Mouse (Mus musculus): Measurements from ENCODE around the gene Hfe2. TPM values are rescaled to one million over a fixed set of nuclear protein-coding genes. Genes with fewer than 3 reads are reported as not detected.

The Hfe2 gene
- polyA plus RNA-seq, 1 experiment from 2014 or later, result 0.11 TPM

DNA sequence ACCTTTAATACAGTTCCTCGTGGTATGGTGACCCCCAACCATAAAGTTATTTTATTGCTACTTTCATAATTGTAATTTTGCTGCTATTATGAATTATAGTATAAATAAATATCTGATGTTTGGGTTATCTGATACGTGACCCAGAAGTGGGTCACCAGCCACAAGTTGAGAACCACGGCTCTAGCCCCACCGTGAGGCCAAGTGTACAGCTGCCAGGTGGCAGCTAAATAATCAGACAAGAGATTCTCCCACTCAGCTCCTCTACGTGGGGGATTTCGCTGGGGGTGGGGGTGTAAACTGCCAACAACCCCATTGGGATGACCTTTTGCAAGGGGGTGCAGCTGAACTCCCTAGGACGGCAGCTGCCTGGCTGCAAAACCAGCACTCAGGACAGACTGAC lies 7.1 kb downstream of the Hfe2 start:
- ATAC-seq (replicated peaks; ENCODE audit: low FRiP score, low TSS enrichment, low read depth) (no peak), DNase-seq (ENCODE audit: low spot score) (no peak)
- Histone ChIP-seq H3K36me3 (ENCODE audit: control insufficient read depth, insufficient read depth, low read length) (no peaks in the 10 kb centered on the region), H3K4me3 (ENCODE audit: low read depth, low read length) (no peak overlapping the region), H3K27ac (ENCODE audit: low read depth) (no peak overlapping the region), H3K27me3 (replicated peaks; ENCODE audit: control insufficient read depth, insufficient read depth, low read length) (peaks cover 21% of the 10 kb centered on the region), H3K9me3 (ENCODE audit: control insufficient read depth, low read length) (no peaks in the 10 kb centered on the region), H3K4me1 (replicated peaks; ENCODE audit: control insufficient read depth, insufficient read depth, low read length) (no peaks in the 10 kb centered on the region), H3K4me2 (ENCODE audit: low read length) (no peak overlapping the region), H3K9ac (ENCODE audit: low read length) (no peak overlapping the region)
- 53% methylated on average over 7 of the region's 7 CpGs for WGBS

DNA sequence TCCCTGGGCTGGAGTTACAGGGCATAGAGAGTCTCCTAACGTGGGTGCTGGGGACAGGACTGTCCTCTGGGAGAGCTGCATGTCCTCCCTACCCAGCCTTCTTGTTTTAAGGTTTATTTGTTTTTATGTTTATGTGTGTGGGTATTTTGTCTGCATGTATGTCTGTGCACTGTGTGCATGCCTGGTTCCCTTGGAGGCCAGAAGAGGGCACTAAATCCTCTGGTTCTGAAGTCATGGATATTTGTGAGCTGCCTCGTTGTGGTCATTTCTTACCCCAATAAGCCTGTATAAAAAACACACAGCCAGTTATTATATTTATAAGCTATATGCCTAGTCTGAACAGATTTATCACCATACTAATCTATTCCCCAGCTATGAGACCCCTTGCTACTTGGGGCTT lies 9.3 kb downstream of the Hfe2 start:
- H3K9ac ChIP-seq (ENCODE audit: low read length), result no peak overlapping the region
- ATAC-seq (replicated peaks; ENCODE audit: low FRiP score, low TSS enrichment, low read depth) (no peak), DNase-seq (ENCODE audit: low spot score) (no peak)
- H3K4me1 ChIP-seq (replicated peaks; ENCODE audit: control insufficient read depth, insufficient read depth, low read length), result no peaks in the 10 kb centered on the region
- H3K36me3 ChIP-seq (ENCODE audit: control insufficient read depth, insufficient read depth, low read length), result no peaks in the 10 kb centered on the region
- H3K27ac ChIP-seq (ENCODE audit: low read depth), result no peak overlapping the region
- H3K4me3 ChIP-seq (ENCODE audit: low read depth, low read length), result no peak overlapping the region
- WGBS, result 56% methylated on average over 2 of the region's 2 CpGs
- no peak overlapping the region for H3K4me2 ChIP-seq (ENCODE audit: low read length)
- H3K27me3 ChIP-seq (replicated peaks; ENCODE audit: control insufficient read depth, insufficient read depth, low read length), result no peaks in the 10 kb centered on the region
- no peaks in the 10 kb centered on the region for H3K9me3 ChIP-seq (ENCODE audit: control insufficient read depth, low read length)

GRCm38 (mm10) chr3:96539316-96539715 lies 14.3 kb downstream of the Hfe2 start:
- no peak overlapping the region for H3K9ac ChIP-seq (ENCODE audit: low read length)
- H3K4me3 ChIP-seq (ENCODE audit: low read depth, low read length), result no peak overlapping the region
- no peak overlapping the region for H3K27ac ChIP-seq (ENCODE audit: low read depth)
- no peaks in the 10 kb centered on the region for H3K36me3 ChIP-seq (ENCODE audit: control insufficient read depth, insufficient read depth, low read length)
- H3K4me1 ChIP-seq (replicated peaks; ENCODE audit: control insufficient read depth, insufficient read depth, low read length), result no peaks in the 10 kb centered on the region
- H3K4me2 ChIP-seq (ENCODE audit: low read length), result no peak overlapping the region
- no peaks in the 10 kb centered on the region for H3K9me3 ChIP-seq (ENCODE audit: control insufficient read depth, low read length)
- 0 out of 2 replicates have a peak, but pooled peaks cover 4% of the 10 kb centered on the region for H3K27me3 ChIP-seq (replicated peaks; ENCODE audit: control insufficient read depth, insufficient read depth, low read length)
- 57% methylated on average over 2 of the region's 2 CpGs for WGBS
- DNase-seq (ENCODE audit: low spot score) (no peak), ATAC-seq (replicated peaks; ENCODE audit: low FRiP score, low TSS enrichment, low read depth) (no peak)

GRCm38 (mm10) chr3:96540740-96541139 lies 15.8 kb downstream of the Hfe2 start:
- no peak overlapping the region for H3K4me2 ChIP-seq (ENCODE audit: low read length)
- no peaks in the 10 kb centered on the region for H3K36me3 ChIP-seq (ENCODE audit: control insufficient read depth, insufficient read depth, low read length)
- no peak for DNase-seq (ENCODE audit: low spot score)
- H3K9ac ChIP-seq (ENCODE audit: low read length), result no peak overlapping the region
- H3K9me3 ChIP-seq (ENCODE audit: control insufficient read depth, low read length), result no peaks in the 10 kb centered on the region
- ATAC-seq (replicated peaks; ENCODE audit: low FRiP score, low TSS enrichment, low read depth), result no peak
- 48% methylated on average over 6 of the region's 6 CpGs for WGBS
- no peaks in the 10 kb centered on the region for H3K4me1 ChIP-seq (replicated peaks; ENCODE audit: control insufficient read depth, insufficient read depth, low read length)
- 0 out of 2 replicates have a peak, but pooled peaks cover 4% of the 10 kb centered on the region for H3K27me3 ChIP-seq (replicated peaks; ENCODE audit: control insufficient read depth, insufficient read depth, low read length)
- no peak overlapping the region for H3K4me3 ChIP-seq (ENCODE audit: low read depth, low read length)
- H3K27ac ChIP-seq (ENCODE audit: low read depth), result no peak overlapping the region

GRCm38 (mm10) chr3:96541328-96542078 lies 16.5 kb downstream of the Hfe2 start:
- no peak for DNase-seq (ENCODE audit: low spot score)
- H3K9ac ChIP-seq (ENCODE audit: low read length), result no peak overlapping the region
- 24% methylated on average over 14 of the region's 14 CpGs for WGBS
- no peak for ATAC-seq (replicated peaks; ENCODE audit: low FRiP score, low TSS enrichment, low read depth)
- H3K4me1 ChIP-seq (replicated peaks; ENCODE audit: control insufficient read depth, insufficient read depth, low read length), result no peaks in the 10 kb centered on the region
- H3K9me3 ChIP-seq (ENCODE audit: control insufficient read depth, low read length), result no peaks in the 10 kb centered on the region
- H3K27ac ChIP-seq (ENCODE audit: low read depth), result no peak overlapping the region
- H3K4me3 ChIP-seq (ENCODE audit: low read depth, low read length), result no peak overlapping the region
- no peaks in the 10 kb centered on the region for H3K36me3 ChIP-seq (ENCODE audit: control insufficient read depth, insufficient read depth, low read length)
- H3K27me3 ChIP-seq (replicated peaks; ENCODE audit: control insufficient read depth, insufficient read depth, low read length), result 0 out of 2 replicates have a peak, but pooled peaks cover 4% of the 10 kb centered on the region
- H3K4me2 ChIP-seq (ENCODE audit: low read length), result no peak overlapping the region

- H3K9me3 ChIP-seq (ENCODE audit: control insufficient read depth, low read length), result no peaks in the 10 kb centered on the region
- H3K27ac ChIP-seq (ENCODE audit: low read depth), result no peak overlapping the region
- H3K27me3 ChIP-seq (replicated peaks; ENCODE audit: control insufficient read depth, insufficient read depth, low read length), result 0 out of 2 replicates have a peak, but pooled peaks cover 4% of the 10 kb centered on the region
- no peak overlapping the region for H3K4me3 ChIP-seq (ENCODE audit: low read depth, low read length)
- no peaks in the 10 kb centered on the region for H3K4me1 ChIP-seq (replicated peaks; ENCODE audit: control insufficient read depth, insufficient read depth, low read length)
- H3K4me2 ChIP-seq (ENCODE audit: low read length), result no peak overlapping the region
- no peaks in the 10 kb centered on the region for H3K36me3 ChIP-seq (ENCODE audit: control insufficient read depth, insufficient read depth, low read length)
- ATAC-seq (replicated peaks; ENCODE audit: low FRiP score, low TSS enrichment, low read depth) (no peak), DNase-seq (ENCODE audit: low spot score) (no peak)
- 76% methylated on average over 8 of the region's 8 CpGs for WGBS
- H3K9ac ChIP-seq (ENCODE audit: low read length), result no peak overlapping the region
These were observed 17.6 kb downstream of the Hfe2 start for GRCm38 (mm10) chr3:96542554-96542953.

DNA sequence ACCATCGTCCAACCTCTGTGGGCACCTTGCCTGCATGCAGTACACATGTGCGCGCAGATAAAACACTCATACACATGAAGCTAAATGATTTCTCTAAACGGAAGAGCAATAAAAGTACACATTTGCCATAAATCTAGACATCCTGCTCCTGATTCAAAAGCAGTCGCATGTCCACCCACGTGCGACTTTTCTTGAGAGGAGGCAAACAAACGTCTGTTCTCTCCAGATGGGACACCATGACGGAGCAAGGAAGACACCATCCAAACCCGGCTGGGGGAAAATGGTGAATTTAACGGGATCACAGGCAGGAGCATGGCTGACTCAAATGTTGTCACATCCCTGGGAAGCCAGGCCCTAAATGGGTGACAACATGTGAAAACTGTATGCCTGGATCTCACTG lies 18.4 kb downstream of the Hfe2 start:
- H3K4me3 ChIP-seq (ENCODE audit: low read depth, low read length), result no peak overlapping the region
- no peak for ATAC-seq (replicated peaks; ENCODE audit: low FRiP score, low TSS enrichment, low read depth)
- DNase-seq (ENCODE audit: low spot score), result no peak
- no peak overlapping the region for H3K4me2 ChIP-seq (ENCODE audit: low read length)
- H3K27ac ChIP-seq (ENCODE audit: low read depth), result no peak overlapping the region
- no peaks in the 10 kb centered on the region for H3K4me1 ChIP-seq (replicated peaks; ENCODE audit: control insufficient read depth, insufficient read depth, low read length)
- H3K27me3 ChIP-seq (replicated peaks; ENCODE audit: control insufficient read depth, insufficient read depth, low read length), result 0 out of 2 replicates have a peak, but pooled peaks cover 4% of the 10 kb centered on the region
- H3K36me3 ChIP-seq (ENCODE audit: control insufficient read depth, insufficient read depth, low read length), result no peaks in the 10 kb centered on the region
- 78% methylated on average over 11 of the region's 11 CpGs for WGBS
- H3K9ac ChIP-seq (ENCODE audit: low read length), result no peak overlapping the region
- no peaks in the 10 kb centered on the region for H3K9me3 ChIP-seq (ENCODE audit: control insufficient read depth, low read length)

- no peak for ATAC-seq (replicated peaks; ENCODE audit: low FRiP score, low TSS enrichment, low read depth)
- Histone ChIP-seq H3K4me3 (ENCODE audit: low read depth, low read length) (no peak overlapping the region), H3K27me3 (replicated peaks; ENCODE audit: control insufficient read depth, insufficient read depth, low read length) (0 out of 2 replicates have a peak, but pooled peaks cover 4% of the 10 kb centered on the region), H3K9ac (ENCODE audit: low read length) (no peak overlapping the region), H3K36me3 (ENCODE audit: control insufficient read depth, insufficient read depth, low read length) (no peaks in the 10 kb centered on the region), H3K9me3 (ENCODE audit: control insufficient read depth, low read length) (no peaks in the 10 kb centered on the region), H3K4me1 (replicated peaks; ENCODE audit: control insufficient read depth, insufficient read depth, low read length) (no peaks in the 10 kb centered on the region), H3K4me2 (ENCODE audit: low read length) (no peak overlapping the region), H3K27ac (ENCODE audit: low read depth) (no peak overlapping the region)
- WGBS, result 40% methylated on average over 1 of the region's 1 CpGs
- DNase-seq (ENCODE audit: low spot score), result no peak
These were observed 20.6 kb downstream of the Hfe2 start for GRCm38 (mm10) chr3:96545565-96545964.

DNA sequence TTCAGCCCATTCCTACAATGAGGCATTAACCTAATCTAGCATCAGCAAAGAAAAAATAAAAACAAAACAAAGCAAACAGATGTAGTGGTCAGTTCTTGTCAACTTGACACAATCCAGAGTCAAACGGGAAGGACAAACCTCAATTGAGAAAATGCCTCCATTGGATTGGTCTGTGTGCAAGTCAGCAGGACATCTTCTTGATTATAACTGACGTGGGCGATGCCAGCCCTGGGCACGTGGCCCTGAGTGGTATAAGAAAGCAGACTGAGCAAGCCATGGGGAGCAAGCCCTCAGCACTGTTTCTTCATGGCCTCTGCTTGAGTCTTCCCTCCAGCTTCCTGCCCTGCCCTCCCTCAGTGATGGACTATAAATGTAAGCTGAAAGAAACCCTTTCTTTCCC lies 21.9 kb downstream of the Hfe2 start:
- Histone ChIP-seq H3K4me2 (ENCODE audit: low read length) (no peak overlapping the region), H3K9ac (ENCODE audit: low read length) (no peak overlapping the region), H3K36me3 (ENCODE audit: control insufficient read depth, insufficient read depth, low read length) (no peaks in the 10 kb centered on the region), H3K4me1 (replicated peaks; ENCODE audit: control insufficient read depth, insufficient read depth, low read length) (peaks cover 4% of the 10 kb centered on the region; the same call in 1 of the 2 replicates), H3K27me3 (replicated peaks; ENCODE audit: control insufficient read depth, insufficient read depth, low read length) (0 out of 2 replicates have a peak, but pooled peaks cover 4% of the 10 kb centered on the region), H3K4me3 (ENCODE audit: low read depth, low read length) (no peak overlapping the region), H3K9me3 (ENCODE audit: control insufficient read depth, low read length) (no peaks in the 10 kb centered on the region), H3K27ac (ENCODE audit: low read depth) (no peak overlapping the region)
- DNase-seq (ENCODE audit: low spot score), result no peak
- ATAC-seq (replicated peaks; ENCODE audit: low FRiP score, low TSS enrichment, low read depth), result no peak
- 61% methylated on average over 4 of the region's 4 CpGs for WGBS
